Mouse (Mus musculus): Measurements from ENCODE around the gene Cst9. TPM values are rescaled to one million over a fixed set of nuclear protein-coding genes. Genes with fewer than 3 reads are reported as not detected.

The Cst9 gene
- polyA plus RNA-seq (2016; fragmentation: Nextera tagmentation; extraction: Ambion mirVana), result 0.31 TPM in 1 of 2 replicates, not detected in the other

- H3K9me3 ChIP-seq (replicated peaks), result no peaks in the 10 kb centered on the region
- H3K4me2 ChIP-seq, result no peak within 1 kb of the TSS
- WGBS (ENCODE audit: insufficient replicate concordance), result 49% methylated on average over 4 of the region's 4 CpGs
- no peaks in the 10 kb centered on the region for H3K36me3 ChIP-seq
- no peaks in the 10 kb centered on the region for H3K27me3 ChIP-seq (replicated peaks)
- no peak within 1 kb of the TSS for H3K9ac ChIP-seq
- no peaks in the 10 kb centered on the region for H3K4me1 ChIP-seq
- no peak for ATAC-seq
- no peak within 1 kb of the TSS for H3K4me3 ChIP-seq
- no peak within 1 kb of the TSS for H3K27ac ChIP-seq
Measured at GRCm38 (mm10) chr2:148834912-148835311, at the start of gene Cst9. Cst9 (plus strand) TSS chr2:148835147.

GRCm38 (mm10) chr2:148789142-148789541, 45.8 kb upstream of the Cst9 start, which contains the start of gene Cst12:
Cst12 (plus strand) TSS chr2:148789361.
- Histone ChIP-seq H3K27me3 (replicated peaks) (no peaks in the 10 kb centered on the region), H3K4me2 (no peak within 1 kb of the TSS), H3K27ac (no peak within 1 kb of the TSS), H3K9ac (no peak within 1 kb of the TSS), H3K36me3 (no peaks in the 10 kb centered on the region), H3K9me3 (replicated peaks) (no peaks in the 10 kb centered on the region), H3K4me1 (no peaks in the 10 kb centered on the region), H3K4me3 (no peak within 1 kb of the TSS)
- WGBS (ENCODE audit: insufficient replicate concordance), result 86% methylated on average over 6 of the region's 6 CpGs
- no peak for ATAC-seq

GRCm38 (mm10) chr2:148798485-148798884, 36.5 kb upstream of the Cst9 start, which contains the start of gene Cst8:
Cst8 (plus strand) TSS chr2:148798785.
- ATAC-seq, result no peak
- H3K27ac ChIP-seq, result no peak within 1 kb of the TSS
- H3K4me3 ChIP-seq, result no peak within 1 kb of the TSS
- H3K36me3 ChIP-seq, result no peaks in the 10 kb centered on the region
- H3K9me3 ChIP-seq (replicated peaks), result no peaks in the 10 kb centered on the region
- 60% methylated on average over 1 of the region's 1 CpGs for whole genome bisulfite sequencing (ENCODE audit: insufficient replicate concordance)
- no peak within 1 kb of the TSS for H3K9ac ChIP-seq
- H3K4me2 ChIP-seq, result no peak within 1 kb of the TSS
- no peaks in the 10 kb centered on the region for H3K4me1 ChIP-seq
- no peaks in the 10 kb centered on the region for H3K27me3 ChIP-seq (replicated peaks)

- ATAC-seq, result 0 out of 2 replicates have a peak, but pooled peaks have one; percentile 13
- WGBS (ENCODE audit: insufficient replicate concordance), result 30% methylated on average over 3 of the region's 3 CpGs
Measured at GRCm38 (mm10) chr2:148801491-148801921, 33.4 kb upstream of the Cst9 start.

GRCm38 (mm10) chr2:148806696-148807095, 28.3 kb upstream of the Cst9 start:
- Histone ChIP-seq H3K36me3 (no peaks in the 10 kb centered on the region), H3K4me1 (no peaks in the 10 kb centered on the region), H3K27me3 (replicated peaks) (no peaks in the 10 kb centered on the region), H3K9ac (no peak overlapping the region), H3K4me2 (no peak overlapping the region), H3K4me3 (no peak overlapping the region), H3K27ac (no peak overlapping the region), H3K9me3 (replicated peaks) (no peaks in the 10 kb centered on the region)
- no peak for ATAC-seq
- 63% methylated on average over 6 of the region's 6 CpGs for WGBS (ENCODE audit: insufficient replicate concordance)

More at GRCm38 (mm10) chr2:148801491-148801921, 33.4 kb upstream of the Cst9 start:
- Histone ChIP-seq H3K4me2 (no peak overlapping the region), H3K4me3 (no peak overlapping the region), H3K4me1 (no peaks in the 10 kb centered on the region), H3K36me3 (no peaks in the 10 kb centered on the region), H3K9ac (no peak overlapping the region), H3K27me3 (replicated peaks) (no peaks in the 10 kb centered on the region), H3K9me3 (replicated peaks) (no peaks in the 10 kb centered on the region), H3K27ac (no peak overlapping the region)

GRCm38 (mm10) chr2:148819909-148820308, 15.0 kb upstream of the Cst9 start, which contains the start of gene Cst13:
Cst13 (plus strand) TSS chr2:148820081.
- Histone ChIP-seq H3K4me3 (no peak within 1 kb of the TSS), H3K36me3 (no peaks in the 10 kb centered on the region), H3K27ac (no peak within 1 kb of the TSS), H3K9ac (no peak within 1 kb of the TSS), H3K4me1 (no peaks in the 10 kb centered on the region), H3K9me3 (replicated peaks) (no peaks in the 10 kb centered on the region), H3K4me2 (no peak within 1 kb of the TSS), H3K27me3 (replicated peaks) (no peaks in the 10 kb centered on the region)
- no peak for ATAC-seq

- WGBS (ENCODE audit: insufficient replicate concordance), result 52% methylated on average over 1 of the region's 1 CpGs
- H3K4me3 ChIP-seq, result no peak overlapping the region
- H3K36me3 ChIP-seq, result no peaks in the 10 kb centered on the region
- H3K4me1 ChIP-seq, result no peaks in the 10 kb centered on the region
- no peak overlapping the region for H3K27ac ChIP-seq
- H3K9me3 ChIP-seq (replicated peaks), result no peaks in the 10 kb centered on the region
- no peak overlapping the region for H3K4me2 ChIP-seq
- H3K27me3 ChIP-seq (replicated peaks), result no peaks in the 10 kb centered on the region
- no peak overlapping the region for H3K9ac ChIP-seq
- no peak for ATAC-seq
Measured at GRCm38 (mm10) chr2:148825986-148826385, 9.0 kb upstream of the Cst9 start.

- 68% methylated on average over 5 of the region's 5 CpGs for WGBS (ENCODE audit: insufficient replicate concordance)
- H3K4me3 ChIP-seq, result no peak overlapping the region
- ATAC-seq, result no peak
- H3K27ac ChIP-seq, result no peak overlapping the region
- H3K4me1 ChIP-seq, result no peaks in the 10 kb centered on the region
- H3K9ac ChIP-seq, result no peak overlapping the region
- H3K27me3 ChIP-seq (replicated peaks), result no peaks in the 10 kb centered on the region
- no peaks in the 10 kb centered on the region for H3K9me3 ChIP-seq (replicated peaks)
- no peaks in the 10 kb centered on the region for H3K36me3 ChIP-seq
- H3K4me2 ChIP-seq, result no peak overlapping the region
Measured at GRCm38 (mm10) chr2:148838075-148838777, 3.3 kb downstream of the Cst9 start.

GRCm38 (mm10) chr2:148839224-148839623, 4.3 kb downstream of the Cst9 start:
- 54% methylated on average over 2 of the region's 2 CpGs for WGBS (ENCODE audit: insufficient replicate concordance)
- Histone ChIP-seq H3K4me1 (no peaks in the 10 kb centered on the region), H3K27ac (no peak overlapping the region), H3K9ac (no peak overlapping the region), H3K4me2 (no peak overlapping the region), H3K4me3 (no peak overlapping the region), H3K27me3 (replicated peaks) (no peaks in the 10 kb centered on the region), H3K9me3 (replicated peaks) (no peaks in the 10 kb centered on the region), H3K36me3 (no peaks in the 10 kb centered on the region)
- no peak for ATAC-seq

- Histone ChIP-seq H3K9ac (no peak overlapping the region), H3K4me2 (no peak overlapping the region), H3K27ac (no peak overlapping the region), H3K4me1 (no peaks in the 10 kb centered on the region), H3K27me3 (replicated peaks) (no peaks in the 10 kb centered on the region), H3K4me3 (no peak overlapping the region), H3K9me3 (replicated peaks) (no peaks in the 10 kb centered on the region), H3K36me3 (no peaks in the 10 kb centered on the region)
- WGBS (ENCODE audit: insufficient replicate concordance), result 32% methylated on average over 8 of the region's 8 CpGs
- ATAC-seq, result peak; percentile 70
Measured at GRCm38 (mm10) chr2:148851116-148851906, 16.4 kb downstream of the Cst9 start.

GRCm38 (mm10) chr2:148856630-148857400, 21.9 kb downstream of the Cst9 start:
- Histone ChIP-seq H3K27me3 (replicated peaks) (no peaks in the 10 kb centered on the region), H3K4me2 (0 out of 2 replicates have a peak overlapping the region, but pooled peaks have one; percentile 7), H3K9ac (no peak overlapping the region), H3K27ac (no peak overlapping the region), H3K9me3 (replicated peaks) (no peaks in the 10 kb centered on the region), H3K36me3 (no peaks in the 10 kb centered on the region), H3K4me3 (no peak overlapping the region), H3K4me1 (no peaks in the 10 kb centered on the region)
- WGBS (ENCODE audit: insufficient replicate concordance), result 32% methylated on average over 8 of the region's 8 CpGs
- ATAC-seq, result no peak

Measured in liver, embryonic 12.5 days (tissue).